Mouse (Mus musculus): Measurements from ENCODE around the gene Mcam. TPM values are rescaled to one million over a fixed set of nuclear protein-coding genes. Genes with fewer than 3 reads are reported as not detected.

Gene Mcam
- polyA plus RNA-seq, 1 experiment from 2014 or later: 11.2 TPM

DNA sequence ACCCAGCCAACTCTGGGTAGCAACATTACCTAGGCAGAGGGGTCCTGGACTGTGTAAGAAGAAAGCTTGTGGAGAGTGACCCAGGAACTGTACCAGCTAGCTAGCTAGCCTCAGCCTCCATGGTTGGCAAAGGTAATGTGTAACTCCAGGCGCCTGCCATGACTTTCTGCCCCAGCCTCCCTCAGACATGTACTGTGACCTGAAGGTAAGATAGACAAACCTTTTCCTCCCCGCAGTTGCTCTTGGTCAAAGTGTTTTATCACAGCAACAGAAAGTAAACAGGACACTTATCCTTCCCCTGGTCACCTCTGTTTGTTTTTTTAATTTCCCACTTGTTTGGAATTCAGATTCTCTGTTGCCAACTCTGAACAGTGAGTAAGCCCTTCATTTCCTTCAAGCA lies 19.8 kb upstream of the Mcam start:
- WGBS: 84% methylated on average over 2 of the region's 2 CpGs
- Histone ChIP-seq H3K4me3 (no peak overlapping the region), H3K36me3 (replicated peaks) (peaks cover 15% of the 10 kb centered on the region), H3K27me3 (replicated peaks; ENCODE audit: low read depth, poor library complexity, severe bottlenecking) (no peaks in the 10 kb centered on the region), H3K27ac (replicated peaks) (peak overlapping the region; percentile 95; the same call in 1 of the 2 replicates), H3K9me3 (no peaks in the 10 kb centered on the region), H3K4me1 (peaks cover 31% of the 10 kb centered on the region)
- no peak for DNase-seq (ENCODE audit: low spot score)

GRCm38 (mm10) chr9:44115599-44115998 lies 18.7 kb upstream of the Mcam start:
- WGBS: 90% methylated on average over 9 of the region's 9 CpGs
- Histone ChIP-seq H3K4me3 (no peak overlapping the region), H3K36me3 (replicated peaks) (peaks cover 4% of the 10 kb centered on the region), H3K9me3 (no peaks in the 10 kb centered on the region), H3K4me1 (peaks cover 19% of the 10 kb centered on the region), H3K27me3 (replicated peaks; ENCODE audit: low read depth, poor library complexity, severe bottlenecking) (no peaks in the 10 kb centered on the region), H3K27ac (replicated peaks) (no peak overlapping the region)
- DNase-seq (ENCODE audit: low spot score): no peak

- H3K9me3 ChIP-seq: no peaks in the 10 kb centered on the region
- DNase-seq (ENCODE audit: low spot score): no peak
- WGBS: 90% methylated on average over 4 of the region's 4 CpGs
Measured at GRCm38 (mm10) chr9:44116182-44116581, 18.1 kb upstream of the Mcam start.

GRCm38 (mm10) chr9:44119011-44119410 lies 15.3 kb upstream of the Mcam start:
- WGBS: 42% methylated on average over 5 of the region's 5 CpGs

More at GRCm38 (mm10) chr9:44116182-44116581, 18.1 kb upstream of the Mcam start:
- H3K4me1 ChIP-seq: peaks cover 16% of the 10 kb centered on the region
- H3K4me3 ChIP-seq: no peak overlapping the region
- H3K36me3 ChIP-seq (replicated peaks): no peaks in the 10 kb centered on the region
- H3K27me3 ChIP-seq (replicated peaks; ENCODE audit: low read depth, poor library complexity, severe bottlenecking): no peaks in the 10 kb centered on the region
- no peak overlapping the region for H3K27ac ChIP-seq (replicated peaks)

GRCm38 (mm10) chr9:44119948-44120465 lies 14.3 kb upstream of the Mcam start:
- DNase-seq (ENCODE audit: low spot score): no peak
- Histone ChIP-seq H3K4me1 (0 out of 2 replicates have a peak, but pooled peaks cover 1% of the 10 kb centered on the region), H3K9me3 (no peaks in the 10 kb centered on the region), H3K27me3 (replicated peaks; ENCODE audit: low read depth, poor library complexity, severe bottlenecking) (no peaks in the 10 kb centered on the region), H3K4me3 (no peak overlapping the region), H3K27ac (replicated peaks) (no peak overlapping the region), H3K36me3 (replicated peaks) (no peaks in the 10 kb centered on the region)
- 85% methylated on average over 8 of the region's 8 CpGs for WGBS

More at GRCm38 (mm10) chr9:44119011-44119410, 15.3 kb upstream of the Mcam start:
- no peaks in the 10 kb centered on the region for H3K27me3 ChIP-seq (replicated peaks; ENCODE audit: low read depth, poor library complexity, severe bottlenecking)
- H3K27ac ChIP-seq (replicated peaks): no peak overlapping the region
- H3K36me3 ChIP-seq (replicated peaks): no peaks in the 10 kb centered on the region
- no peaks in the 10 kb centered on the region for H3K9me3 ChIP-seq
- no peak overlapping the region for H3K4me3 ChIP-seq
- H3K4me1 ChIP-seq: no peaks in the 10 kb centered on the region
- no peak for DNase-seq (ENCODE audit: low spot score)

DNA sequence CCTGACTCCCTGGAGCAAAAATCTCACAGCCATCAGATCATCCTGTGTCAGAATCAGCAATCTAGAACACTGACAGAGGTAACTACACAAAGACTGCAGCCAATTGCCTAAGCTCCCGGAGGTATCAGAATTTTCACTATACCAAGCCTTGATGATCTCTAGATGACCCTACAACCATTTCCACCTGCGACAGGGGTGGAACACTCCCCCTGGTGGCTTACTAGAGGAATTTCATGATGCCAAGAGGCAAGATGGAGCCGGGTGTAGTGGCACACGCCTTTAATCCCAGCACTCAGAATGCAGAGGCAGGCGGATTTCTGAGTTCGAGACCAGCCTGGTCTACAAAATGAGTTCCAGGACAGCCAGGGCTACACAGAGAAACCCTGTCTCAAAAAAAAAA lies 10.0 kb upstream of the Mcam start:
- no peak overlapping the region for H3K27ac ChIP-seq (replicated peaks)
- DNase-seq (ENCODE audit: low spot score): no peak
- no peak overlapping the region for H3K4me3 ChIP-seq
- H3K9me3 ChIP-seq: no peaks in the 10 kb centered on the region
- peaks cover 8% of the 10 kb centered on the region; the same call in 1 of the 2 replicates for H3K27me3 ChIP-seq (replicated peaks; ENCODE audit: low read depth, poor library complexity, severe bottlenecking)
- WGBS: 71% methylated on average over 6 of the region's 6 CpGs
- peaks cover 23% of the 10 kb centered on the region for H3K4me1 ChIP-seq
- no peaks in the 10 kb centered on the region for H3K36me3 ChIP-seq (replicated peaks)

- Histone ChIP-seq H3K27ac (replicated peaks) (no peak overlapping the region), H3K36me3 (replicated peaks) (no peaks in the 10 kb centered on the region), H3K4me1 (peaks cover 29% of the 10 kb centered on the region), H3K4me3 (no peak overlapping the region), H3K27me3 (replicated peaks; ENCODE audit: low read depth, poor library complexity, severe bottlenecking) (peaks cover 8% of the 10 kb centered on the region; the same call in 1 of the 2 replicates), H3K9me3 (no peaks in the 10 kb centered on the region)
- WGBS: 24% methylated on average over 5 of the region's 5 CpGs
- DNase-seq (ENCODE audit: low spot score): no peak
Measured at GRCm38 (mm10) chr9:44125026-44125425, 9.2 kb upstream of the Mcam start.

DNA sequence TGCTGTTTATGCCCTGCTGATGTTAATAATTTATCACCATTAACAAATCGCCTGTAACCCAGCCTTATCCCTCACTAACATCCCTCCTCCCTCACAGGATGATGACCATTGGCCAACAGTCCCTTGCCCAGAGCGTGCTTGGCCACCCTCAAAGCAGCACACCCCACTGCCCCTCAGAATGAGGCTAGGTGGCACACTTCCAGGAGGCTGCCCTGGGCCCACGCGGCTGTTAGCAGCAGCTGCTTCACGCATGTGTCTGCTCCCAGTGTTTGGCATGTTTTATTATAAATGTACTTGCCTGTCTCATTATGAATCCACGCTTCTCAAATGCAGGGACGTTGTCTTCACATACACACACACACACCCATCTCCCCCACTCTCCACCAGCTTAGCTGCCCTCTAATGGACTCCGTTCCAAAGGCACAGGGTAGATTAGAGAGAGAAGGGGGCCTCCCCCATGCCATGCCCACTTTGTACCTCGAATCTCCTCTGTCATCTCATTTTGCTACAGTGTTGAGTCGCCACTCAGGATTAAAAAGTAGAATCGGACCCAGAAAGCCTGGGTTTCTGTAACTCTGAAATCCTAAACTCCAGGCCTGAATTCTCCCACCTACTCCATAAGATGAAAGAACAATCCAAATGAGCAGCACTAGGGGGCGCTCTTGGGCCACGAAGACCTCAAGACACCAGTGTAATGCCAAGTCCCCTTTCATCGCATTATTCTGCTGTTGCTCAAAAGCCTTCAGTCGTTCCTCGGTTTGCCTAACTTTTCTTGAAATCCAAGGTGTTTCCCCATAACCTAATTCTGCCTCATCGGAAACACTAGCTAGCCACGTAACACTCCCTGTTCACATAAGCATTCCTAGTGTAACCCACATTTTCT lies 8.5 kb upstream of the Mcam start:
- DNase-seq (ENCODE audit: low spot score): peak; percentile 88
- Histone ChIP-seq H3K27ac (replicated peaks) (no peak overlapping the region), H3K4me3 (peak overlapping the region; percentile 14; the same call in 1 of the 2 replicates), H3K4me1 (peaks cover 36% of the 10 kb centered on the region), H3K36me3 (replicated peaks) (no peaks in the 10 kb centered on the region), H3K27me3 (replicated peaks; ENCODE audit: low read depth, poor library complexity, severe bottlenecking) (peaks cover 10% of the 10 kb centered on the region), H3K9me3 (no peaks in the 10 kb centered on the region)
- 34% methylated on average over 18 of the region's 18 CpGs for WGBS

GRCm38 (mm10) chr9:44126746-44127145 lies 7.5 kb upstream of the Mcam start:
- H3K4me1 ChIP-seq: peaks cover 46% of the 10 kb centered on the region
- H3K36me3 ChIP-seq (replicated peaks): no peaks in the 10 kb centered on the region
- no peak overlapping the region for H3K27ac ChIP-seq (replicated peaks)
- peaks cover 19% of the 10 kb centered on the region for H3K27me3 ChIP-seq (replicated peaks; ENCODE audit: low read depth, poor library complexity, severe bottlenecking)
- no peak for DNase-seq (ENCODE audit: low spot score)
- 86% methylated on average over 3 of the region's 3 CpGs for WGBS
- H3K4me3 ChIP-seq: no peak overlapping the region
- H3K9me3 ChIP-seq: no peaks in the 10 kb centered on the region

- Histone ChIP-seq H3K27ac (replicated peaks) (no peak overlapping the region), H3K4me1 (peaks cover 47% of the 10 kb centered on the region), H3K27me3 (replicated peaks; ENCODE audit: low read depth, poor library complexity, severe bottlenecking) (peaks cover 26% of the 10 kb centered on the region), H3K4me3 (no peak overlapping the region), H3K36me3 (replicated peaks) (no peaks in the 10 kb centered on the region), H3K9me3 (no peaks in the 10 kb centered on the region)
- 75% methylated on average over 3 of the region's 3 CpGs for WGBS
- no peak for DNase-seq (ENCODE audit: low spot score)
Measured at GRCm38 (mm10) chr9:44127351-44127801, 6.9 kb upstream of the Mcam start.

DNA sequence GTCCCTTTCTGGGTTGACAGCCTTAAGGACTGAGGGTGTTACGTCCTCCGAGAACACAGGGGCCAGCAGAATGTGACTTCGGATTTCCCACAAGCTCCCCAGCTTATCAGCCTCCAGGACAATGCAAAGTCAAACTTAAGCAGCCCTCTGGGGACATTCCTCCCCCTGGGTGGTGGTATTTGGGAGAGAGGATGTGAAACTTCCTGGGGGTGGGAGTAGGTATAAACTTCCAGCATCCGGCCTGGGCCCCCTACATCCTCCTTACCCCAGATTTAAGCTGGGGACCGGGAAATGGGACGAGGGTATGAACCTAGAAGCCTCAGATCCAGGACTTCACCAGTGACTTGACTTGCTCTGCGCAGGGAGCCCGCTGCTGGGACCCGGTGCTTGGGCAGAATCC lies 4.6 kb upstream of the Mcam start:
- 3% methylated on average over 9 of the region's 9 CpGs for WGBS
- peaks cover 69% of the 10 kb centered on the region for H3K4me1 ChIP-seq
- peaks cover 48% of the 10 kb centered on the region for H3K27me3 ChIP-seq (replicated peaks; ENCODE audit: low read depth, poor library complexity, severe bottlenecking)
- DNase-seq (ENCODE audit: low spot score): no peak
- peak overlapping the region; percentile 57 for H3K4me3 ChIP-seq
- no peaks in the 10 kb centered on the region for H3K36me3 ChIP-seq (replicated peaks)
- H3K27ac ChIP-seq (replicated peaks): peak overlapping the region; percentile 86
- no peaks in the 10 kb centered on the region for H3K9me3 ChIP-seq

DNA sequence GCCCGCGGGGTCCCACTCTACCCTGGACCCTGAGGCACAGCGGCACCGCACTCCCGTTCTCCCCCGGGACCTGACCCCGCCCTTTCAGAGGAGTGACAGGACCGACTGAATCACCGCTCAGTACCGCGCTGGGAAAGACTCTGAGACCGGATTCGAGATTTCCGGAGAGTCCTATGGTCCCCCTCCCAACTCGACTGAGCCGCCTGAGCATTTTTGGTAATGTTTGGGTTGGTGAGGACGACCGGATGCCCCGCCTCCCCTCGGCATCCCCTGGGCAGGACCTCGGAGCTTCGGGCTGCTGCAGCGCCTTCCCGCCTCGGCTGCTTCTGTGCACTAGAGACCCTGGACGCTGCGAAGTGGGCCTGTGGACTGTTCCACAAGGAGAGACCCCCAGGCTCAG lies 4.2 kb upstream of the Mcam start:
- Histone ChIP-seq H3K27ac (replicated peaks) (peak overlapping the region; percentile 86), H3K4me1 (peaks cover 71% of the 10 kb centered on the region), H3K4me3 (peak overlapping the region; percentile 57), H3K9me3 (no peaks in the 10 kb centered on the region), H3K36me3 (replicated peaks) (no peaks in the 10 kb centered on the region), H3K27me3 (replicated peaks; ENCODE audit: low read depth, poor library complexity, severe bottlenecking) (peaks cover 52% of the 10 kb centered on the region)
- DNase-seq (ENCODE audit: low spot score): peak; percentile 84
- under 1% methylated on average over 27 of the region's 27 CpGs for WGBS
